Mouse (Mus musculus): ENCODE measurements at regions not wholly inside any gene's neighbourhood (a gene's known extent, or its start where the extent isn't known, plus 50 kb on each side); places are given as distances from the start of the nearest gene placed in this dataset.

GRCm38 (mm10) chrX:12293146-12293545 is 133.0 kb upstream of the Bcor start:
- no peak for TF ChIP-seq GATA1 (IDR thresholded peaks at IDR 0.05; ENCODE audit: low read length)
- no peak for TF ChIP-seq TAL1 (IDR thresholded peaks at IDR 0.05; ENCODE audit: low read length)

Measured in erythroblast, embryonic 14.5 days (primary cell).